Mouse (Mus musculus): ENCODE measurements around the gene Pald1.

Gene Pald1

DNA sequence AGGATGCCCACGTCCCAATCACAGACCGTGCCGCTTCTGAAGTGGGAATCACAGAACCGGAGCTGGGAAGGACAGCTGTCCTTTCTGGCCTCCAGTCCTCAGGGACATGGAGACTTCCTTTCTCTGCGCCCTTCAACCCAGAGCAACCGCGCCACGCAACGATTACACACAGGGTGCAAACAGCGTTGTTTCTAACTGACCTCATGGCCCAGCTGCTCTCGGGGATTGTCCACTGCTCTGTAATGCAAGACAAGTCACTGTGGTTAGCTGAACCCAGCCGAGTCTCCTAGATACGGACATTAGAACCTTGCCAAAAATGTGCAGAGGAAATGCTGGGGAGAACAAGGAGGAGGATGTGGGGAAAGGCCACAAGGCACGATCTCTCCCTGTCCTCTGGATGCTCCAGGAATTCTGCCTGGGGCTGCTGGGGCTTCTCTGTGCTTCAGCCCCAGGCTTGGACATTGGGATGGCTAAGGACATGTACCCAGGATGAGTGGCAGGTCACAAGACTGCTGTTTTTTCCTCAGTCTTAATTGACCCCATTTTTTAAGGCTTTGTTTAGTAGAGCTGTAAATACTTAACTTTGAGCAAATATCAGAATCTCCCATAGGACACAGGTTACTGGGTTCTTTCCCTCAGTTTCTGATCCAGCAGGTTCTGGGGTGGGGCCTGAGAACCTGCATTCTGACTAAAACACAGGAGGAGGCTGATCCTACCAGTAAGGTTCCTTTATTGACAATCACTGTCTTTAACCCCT is 105.2 kb downstream of the Pald1 start:
- DNase-seq (ENCODE audit: low spot score) = no peak

DNA sequence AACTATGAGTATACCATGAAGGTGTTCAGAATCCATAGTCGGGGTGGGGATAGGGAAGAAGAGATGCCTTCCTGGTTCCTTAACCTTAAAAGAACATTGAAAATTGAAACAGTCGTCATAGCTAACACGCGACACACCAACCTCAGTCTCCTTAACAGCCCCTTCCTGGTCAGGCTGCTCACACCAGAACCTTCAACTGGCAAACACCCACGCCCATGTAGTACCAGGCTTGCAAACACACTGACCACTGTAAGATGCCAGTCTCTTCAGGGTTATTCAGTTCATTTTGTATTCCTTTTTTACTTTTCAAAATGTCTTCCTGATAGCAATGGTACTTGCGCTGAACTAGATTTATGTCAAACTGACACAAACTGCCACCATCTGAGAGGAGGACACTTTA is 106.3 kb downstream of the Pald1 start:
- no peak for DNase-seq (ENCODE audit: low spot score)

DNA sequence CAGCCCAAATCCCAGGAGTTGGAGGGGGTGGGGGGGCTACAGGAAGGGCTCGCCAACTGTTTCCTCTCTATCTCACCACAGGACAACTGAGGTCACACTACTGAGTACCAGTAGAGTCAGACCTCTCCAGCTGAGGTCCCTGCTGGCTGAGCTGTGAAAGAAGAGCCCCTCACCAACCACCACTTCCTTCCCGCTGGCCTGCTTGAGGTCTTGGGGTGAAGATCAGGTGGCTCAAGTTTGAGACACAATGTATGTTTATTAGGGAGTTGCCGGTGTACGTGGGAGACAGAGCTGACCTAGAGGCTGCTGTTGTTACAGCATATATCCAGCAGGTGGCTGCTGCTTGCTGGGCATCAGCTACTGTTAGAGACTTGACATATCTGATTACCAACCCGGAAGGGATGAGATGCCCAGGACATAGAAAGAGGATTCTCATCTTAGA is 107.6 kb downstream of the Pald1 start:
- DNase-seq (ENCODE audit: low spot score) = no peak

DNA sequence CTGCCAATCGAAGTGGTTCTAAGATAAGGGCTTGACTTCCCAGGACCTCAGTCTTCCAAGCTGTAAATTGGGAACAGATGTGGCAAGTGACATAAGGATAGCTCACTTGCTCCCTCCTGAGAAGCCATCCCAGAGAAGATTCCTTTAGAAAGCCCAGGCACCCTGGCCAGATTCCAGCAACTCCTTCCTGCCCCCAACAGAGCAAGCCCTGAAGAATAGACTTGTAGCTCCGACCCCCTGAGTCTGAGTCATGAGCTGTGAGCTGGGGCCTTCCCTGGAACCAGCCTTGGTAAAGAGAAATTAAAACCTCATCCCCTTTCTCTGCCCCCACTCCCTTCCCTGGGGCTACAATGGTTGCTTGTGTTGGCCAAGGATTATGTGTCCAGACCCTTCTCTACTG is 108.8 kb downstream of the Pald1 start:
- DNase-seq (ENCODE audit: low spot score) = no peak

DNA sequence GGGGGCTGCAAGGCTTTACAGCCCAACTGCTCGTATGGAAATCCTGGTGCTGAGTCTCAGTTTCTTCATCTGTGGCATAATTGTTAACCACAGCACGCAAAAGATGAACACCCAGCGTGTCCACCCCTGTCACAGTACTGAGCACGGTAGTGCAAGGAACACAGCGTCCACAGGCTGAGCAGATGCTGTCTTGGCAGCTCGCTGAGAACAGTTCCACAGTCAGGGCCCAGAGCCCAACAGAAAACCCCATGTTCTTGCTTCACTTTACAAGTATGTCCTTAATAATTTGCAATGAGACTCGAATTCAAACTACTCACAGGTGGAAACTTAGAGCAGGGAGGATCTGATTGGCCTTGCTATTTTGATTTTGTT is 109.5 kb downstream of the Pald1 start:
- no peak for DNase-seq (ENCODE audit: low spot score)

DNA sequence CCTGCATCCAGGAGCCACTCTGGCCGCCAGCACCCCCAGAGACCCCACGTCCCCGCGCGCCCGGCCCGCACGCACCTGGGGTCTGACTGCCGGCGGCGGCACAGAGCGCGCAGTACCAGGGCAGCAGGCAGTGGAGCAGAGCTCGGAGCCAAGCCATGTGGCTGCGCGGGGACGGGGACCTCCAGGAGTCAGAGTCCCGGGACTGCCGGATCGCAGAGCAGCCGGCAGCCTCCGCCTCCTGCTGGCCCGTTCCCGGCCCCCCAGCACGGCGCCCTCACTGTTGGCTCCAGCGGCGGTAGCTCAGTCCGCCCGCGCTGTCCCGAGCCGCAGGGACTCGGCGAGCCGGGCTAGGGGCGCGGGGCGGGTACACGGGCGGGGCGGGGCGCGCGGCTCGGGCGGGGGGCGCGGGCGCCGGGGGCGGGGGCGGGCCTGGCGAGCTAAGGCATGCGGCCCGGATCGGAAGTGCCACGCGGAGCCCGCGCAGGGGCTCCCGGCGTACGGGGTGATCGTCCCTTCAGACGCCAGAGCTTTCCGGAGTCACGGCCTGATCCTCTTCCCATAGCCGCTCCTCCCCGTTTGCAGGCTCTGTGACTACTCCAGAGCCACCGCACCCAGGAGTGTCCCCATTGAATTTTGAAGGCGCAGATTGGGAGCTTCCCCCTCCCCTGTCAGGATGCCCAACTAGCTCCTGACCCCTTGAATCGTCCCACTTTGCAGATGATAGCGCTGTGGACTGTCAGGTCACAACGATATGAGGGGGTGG is 110.1 kb downstream of the Pald1 start, which contains the start of gene Adamts14:
Adamts14 (minus strand) TSS at position 358 of the 763 bp plus-strand sequence.
- DNase-seq (ENCODE audit: low spot score) = peak; percentile 27

DNA sequence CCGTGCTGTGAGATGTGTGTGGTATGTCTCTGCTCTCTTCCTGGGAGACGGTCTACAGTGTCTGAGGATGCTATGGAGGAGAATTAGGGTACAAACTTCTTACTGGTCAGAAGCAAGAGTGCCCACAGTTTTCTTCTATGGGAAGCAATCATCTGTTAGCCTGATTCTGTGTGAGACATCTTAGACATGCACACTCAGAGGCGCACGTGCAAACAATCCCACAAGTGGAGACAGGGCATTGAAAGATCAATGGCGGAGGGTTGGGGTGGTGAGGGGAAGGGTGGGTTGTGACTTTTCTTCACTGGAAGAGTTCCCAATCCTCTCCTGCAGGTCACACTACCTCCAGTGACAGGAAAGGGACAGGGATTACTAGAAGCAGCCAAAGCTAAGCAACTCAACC is 110.7 kb downstream of the Pald1 start:
- no peak for DNase-seq (ENCODE audit: low spot score)

DNA sequence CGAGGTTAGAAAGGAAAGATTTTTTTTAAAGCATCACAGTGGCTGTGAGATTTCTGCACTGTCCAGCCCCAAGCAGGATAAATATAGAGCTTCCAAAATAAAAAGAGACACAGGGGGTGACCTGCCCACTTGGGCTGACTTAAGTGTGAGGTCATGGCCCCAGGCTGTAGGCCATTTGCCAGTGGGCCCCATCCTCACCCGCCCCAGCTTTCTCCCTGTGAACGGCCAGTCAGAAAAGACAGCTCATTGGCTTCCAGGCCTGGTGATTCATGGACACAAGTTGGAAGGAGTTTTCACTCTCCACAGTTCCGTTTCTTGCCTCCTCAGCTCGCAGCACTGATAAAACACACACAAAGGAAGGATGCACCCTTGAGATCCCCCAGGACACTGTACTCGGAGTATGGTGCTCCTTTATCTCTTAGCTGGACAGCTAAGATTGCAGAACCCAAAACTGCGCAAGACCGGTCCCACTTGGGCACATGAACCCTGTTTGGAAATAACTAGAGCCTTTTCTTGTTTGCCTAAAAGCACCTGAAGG is 111.2 kb downstream of the Pald1 start:
- no peak for DNase-seq (ENCODE audit: low spot score)

All from urinary bladder, postnatal 25 days (tissue).